ENCODE assay signal across 38 mouse cellular contexts in genomic region chr7:51967581-51967980, GRCm38 (mm10). TPM values are rescaled to one million over a fixed set of nuclear protein-coding genes. Genes with fewer than 3 reads are reported as not detected.
DNase-seq lines count a peak whose midpoint lies in the region; ATAC-seq and TF ChIP-seq lines count a peak whose summit lies in the region.
"Had no signal": no experiment of that assay in that cellular context is flagged by ENCODE, and none has a peak within 500 bp of the region (broad histone marks: within the 10 kb centered on the region; RNA-seq: fewer than 3 reads in every experiment).

No protein-coding gene starts in this region.

- no peak overlapping the region for H3K4me3 ChIP-seq in neural tube, embryonic 13.5 days
- no peak overlapping the region for H3K4me3 ChIP-seq in neural tube, embryonic 15.5 days (replicated peaks)
- H3K4me3 ChIP-seq in C2C12 (ENCODE audit: insufficient read depth, poor library complexity, severe bottlenecking): no peak overlapping the region
- no peak overlapping the region for H3K4me3 ChIP-seq in intestine, embryonic 16.5 days (ENCODE audit: low read length)
- H3K4me3 ChIP-seq: embryonic facial prominence, embryonic 10.5 days; embryonic facial prominence, embryonic 13.5 days; gastrocnemius, adult 2 months; hindbrain, embryonic 12.5 days; hindbrain, embryonic 15.5 days had no signal

- H3K4me2 ChIP-seq in neural tube, embryonic 13.5 days: no peak overlapping the region
- H3K4me2 ChIP-seq in neural tube, embryonic 15.5 days: no peak overlapping the region
- H3K4me2 ChIP-seq in intestine, embryonic 16.5 days (ENCODE audit: low read depth, low read length): no peak overlapping the region
- H3K4me2 ChIP-seq: embryonic facial prominence, embryonic 13.5 days; heart, embryonic 11.5 days; hindbrain, embryonic 12.5 days; hindbrain, embryonic 15.5 days had no signal

- TF ChIP-seq CTCF in C2C12 (IDR thresholded peaks at IDR 0.05; ENCODE audit: control insufficient read depth, insufficient read depth, insufficient read length): no peak

- H3K27me3 ChIP-seq in neural tube, embryonic 13.5 days: no peaks in the 10 kb centered on the region
- no peaks in the 10 kb centered on the region for H3K27me3 ChIP-seq in neural tube, embryonic 15.5 days (replicated peaks)
- H3K27me3 ChIP-seq in C2C12 (ENCODE audit: control insufficient read depth, insufficient read depth, insufficient read length): no peaks in the 10 kb centered on the region
- H3K27me3 ChIP-seq in intestine, embryonic 16.5 days (replicated peaks; ENCODE audit: control insufficient read depth, insufficient read depth, low read length): no peaks in the 10 kb centered on the region
- H3K27me3 ChIP-seq: embryonic facial prominence, embryonic 13.5 days; hindbrain, embryonic 12.5 days; hindbrain, embryonic 15.5 days; Patski had no signal

- no peak overlapping the region for H3K9ac ChIP-seq in neural tube, embryonic 13.5 days
- H3K9ac ChIP-seq in neural tube, embryonic 15.5 days (replicated peaks): no peak overlapping the region
- H3K9ac ChIP-seq in intestine, embryonic 16.5 days (ENCODE audit: low read depth, low read length): no peak overlapping the region
- H3K9ac ChIP-seq: embryonic facial prominence, embryonic 13.5 days; forebrain, postnatal 0 days; hindbrain, embryonic 12.5 days; hindbrain, embryonic 15.5 days had no signal

- H3K9me3 ChIP-seq in neural tube, embryonic 13.5 days: no peaks in the 10 kb centered on the region
- no peaks in the 10 kb centered on the region for H3K9me3 ChIP-seq in neural tube, embryonic 15.5 days (replicated peaks)
- H3K9me3 ChIP-seq in intestine, embryonic 16.5 days (ENCODE audit: control insufficient read depth, low read length): no peaks in the 10 kb centered on the region
- H3K9me3 ChIP-seq: embryonic facial prominence, embryonic 10.5 days; embryonic facial prominence, embryonic 13.5 days; hindbrain, embryonic 12.5 days; hindbrain, embryonic 15.5 days had no signal

- peak overlapping the region; percentile 13; the same call in 1 of the 2 replicates for H3K27ac ChIP-seq in neural tube, embryonic 13.5 days (replicated peaks)
- H3K27ac ChIP-seq in neural tube, embryonic 15.5 days (replicated peaks): no peak overlapping the region
- H3K27ac ChIP-seq in intestine, embryonic 16.5 days (ENCODE audit: low read length): no peak overlapping the region
- H3K27ac ChIP-seq: embryonic facial prominence, embryonic 10.5 days; embryonic facial prominence, embryonic 13.5 days; gastrocnemius, adult 2 months; hindbrain, embryonic 12.5 days; hindbrain, embryonic 15.5 days had no signal

- peak; percentile 55 for DNase-seq in fibroblast of lung, adult 2 months (ENCODE audit: low read depth)
- no peak for DNase-seq in adrenal gland, postnatal 25 days
- no peak for DNase-seq in ovary, adult 18-20 months (ENCODE audit: low spot score)
- DNase-seq: adrenal gland, postnatal 10 days; B cell, adult 2 months; cerebellum, adult 11-12 months; cerebellum, adult 8-10 months; cerebellum, postnatal 10 days; cerebellum, postnatal 36 days; embryo, embryonic 11 days; forebrain, postnatal 0 days; gastrocnemius, adult 2 months; gastrocnemius, postnatal 14 days; heart, adult 11 months had no signal

- no peaks in the 10 kb centered on the region for H3K79me3 ChIP-seq in C2C12 (ENCODE audit: low read depth)

- H3K4me1 ChIP-seq in neural tube, embryonic 13.5 days (replicated peaks): peaks cover 13% of the 10 kb centered on the region
- peaks cover 5% of the 10 kb centered on the region; the same call in 1 of the 2 replicates for H3K4me1 ChIP-seq in neural tube, embryonic 15.5 days
- H3K4me1 ChIP-seq in intestine, embryonic 16.5 days (ENCODE audit: control insufficient read depth, insufficient read depth, low read length): no peaks in the 10 kb centered on the region
- H3K4me1 ChIP-seq: embryonic facial prominence, embryonic 10.5 days had no signal

- H3K79me2 ChIP-seq in C2C12 (ENCODE audit: control insufficient read depth, insufficient read depth): no peaks in the 10 kb centered on the region

- WGBS in neural tube, embryonic 13.5 days: 84% methylated on average over 4 of the region's 4 CpGs
- WGBS in neural tube, embryonic 15.5 days: 83% methylated on average over 4 of the region's 4 CpGs
- 76% methylated on average over 4 of the region's 4 CpGs for WGBS in intestine, embryonic 16.5 days

- ATAC-seq in neural tube, embryonic 13.5 days (ENCODE audit: low read depth): no peak
- ATAC-seq in neural tube, embryonic 15.5 days (ENCODE audit: low FRiP score): no peak
- ATAC-seq in intestine, embryonic 16.5 days: no peak
- ATAC-seq: forebrain, embryonic 14.5 days; forebrain, postnatal 0 days; Patski had no signal

- no peaks in the 10 kb centered on the region for H3K36me3 ChIP-seq in neural tube, embryonic 13.5 days
- no peaks in the 10 kb centered on the region for H3K36me3 ChIP-seq in neural tube, embryonic 15.5 days
- H3K36me3 ChIP-seq in C2C12 (ENCODE audit: control insufficient read depth, insufficient read depth): no peaks in the 10 kb centered on the region
- H3K36me3 ChIP-seq in intestine, embryonic 16.5 days (ENCODE audit: control insufficient read depth, insufficient read depth, low read length): no peaks in the 10 kb centered on the region
- H3K36me3 ChIP-seq: embryonic facial prominence, embryonic 10.5 days; embryonic facial prominence, embryonic 13.5 days; hindbrain, embryonic 12.5 days; hindbrain, embryonic 15.5 days had no signal

- no peak overlapping the region for H3ac ChIP-seq in C2C12 (ENCODE audit: control insufficient read depth, insufficient read length, low read depth)

TF ChIP-seq in C2C12, 6 proteins besides CTCF, POLR2A, EP300 and RAD21:
- TF ChIP-seq USF1 (IDR thresholded peaks at IDR 0.05; ENCODE audit: low read depth) (peak; percentile 49), MYOG (IDR thresholded peaks at IDR 0.05; ENCODE audit: control insufficient read depth, extremely low read depth, insufficient read length) (no peak), MYOD1 (IDR thresholded peaks at IDR 0.05; ENCODE audit: control insufficient read depth, insufficient read length, low read depth) (no peak), MAX (IDR thresholded peaks at IDR 0.05) (peak; percentile 38), CEBPB (IDR thresholded peaks at IDR 0.05; ENCODE audit: low read depth) (no peak), FOSL1 (IDR thresholded peaks at IDR 0.05; ENCODE audit: insufficient read depth, low read length, poor library complexity, severe bottlenecking) (no peak)

RNA-seq across cellular contexts. Expression of gene Svip, which starts 38.2 kb away (rescaled TPM):
- 26.5 and 26.6 TPM in 2 replicates for polyA plus RNA-seq in neural tube, embryonic 13.5 days (2015; fragmentation: Nextera tagmentation; extraction: Ambion mirVana)
- 18.7 and 23.9 TPM in 2 replicates for polyA plus RNA-seq in neural tube, embryonic 15.5 days (2015; fragmentation: Nextera tagmentation; extraction: Ambion mirVana)
- polyA plus RNA-seq in C2C12 (2012; fragmentation: generic; extraction: Trizol): 1.2 TPM
- 19.8 and 21.2 TPM in 2 replicates for polyA plus RNA-seq in intestine, embryonic 16.5 days (2015; fragmentation: Nextera tagmentation; extraction: Ambion mirVana)
- 29.4 and 35.8 TPM in 2 replicates for total RNA-seq in adrenal gland, postnatal 25 days (2021)

RNA-seq across cellular contexts. Expression of gene 1700015G11Rik, which starts 47.9 kb away (rescaled TPM):
- polyA plus RNA-seq in neural tube, embryonic 13.5 days (2015; fragmentation: Nextera tagmentation; extraction: Ambion mirVana): not detected in 2 replicates
- polyA plus RNA-seq in neural tube, embryonic 15.5 days (2015; fragmentation: Nextera tagmentation; extraction: Ambion mirVana): not detected in 2 replicates
- polyA plus RNA-seq in C2C12 (2012; fragmentation: generic; extraction: Trizol): not detected
- not detected in 2 replicates for polyA plus RNA-seq in intestine, embryonic 16.5 days (2015; fragmentation: Nextera tagmentation; extraction: Ambion mirVana)
- total RNA-seq in adrenal gland, postnatal 25 days (2021): not detected in 2 replicates
- total RNA-seq: adrenal gland, adult 18-20 months; adrenal gland, postnatal 10 days; ES-E14; forebrain, postnatal 0 days; gastrocnemius, adult 2 months; gastrocnemius, postnatal 14 days; gastrocnemius, postnatal 4 days; heart, adult 8-10 months; heart, postnatal 25 days; hematopoietic stem cell, adult 5-6 weeks had no signal
- polyA plus RNA-seq: brain, embryonic 14.5 days; cortical plate, adult 2 months; embryonic facial prominence, embryonic 10.5 days; embryonic facial prominence, embryonic 13.5 days; forebrain, embryonic 11.5 days; forebrain, embryonic 14.5 days; forebrain, postnatal 0 days; frontal cortex, adult 2 months; heart, embryonic 11.5 days; heart, embryonic 14.5 days; heart, postnatal 0 days; hindbrain, embryonic 12.5 days; hindbrain, embryonic 15.5 days; intestine, embryonic 14.5 days; Patski had no signal
